Mouse (Mus musculus): ENCODE measurements around the gene Mab21l2. TPM values are rescaled to one million over a fixed set of nuclear protein-coding genes. Genes with fewer than 3 reads are reported as not detected.

Gene Mab21l2
- polyA plus RNA-seq, 1 experiment from 2014 or later, result 12.7 TPM

- Histone ChIP-seq H3K4me1 (ENCODE audit: control insufficient read depth, insufficient read depth, low read length) (no peaks in the 10 kb centered on the region; the same call in 1 of the 2 replicates), H3K27me3 (ENCODE audit: control insufficient read depth, insufficient read depth, low read length) (peaks cover 6% of the 10 kb centered on the region), H3K4me2 (peak overlapping the region; percentile 27), H3K9ac (ENCODE audit: low read depth, low read length) (0 out of 2 replicates have a peak overlapping the region, but pooled peaks have one; percentile 43), H3K27ac (ENCODE audit: low read depth, low read length) (no peak overlapping the region), H3K4me3 (ENCODE audit: low read depth, low read length) (peak overlapping the region; percentile 25), H3K36me3 (ENCODE audit: control insufficient read depth, insufficient read depth, low read length) (no peaks in the 10 kb centered on the region), H3K9me3 (replicated peaks; ENCODE audit: control insufficient read depth, low read length) (no peaks in the 10 kb centered on the region)
- 33% methylated on average over 3 of the region's 3 CpGs for WGBS (ENCODE audit: insufficient replicate concordance)
- no peak for ATAC-seq (replicated peaks; ENCODE audit: insufficient number of reproducible peaks, low FRiP score, low TSS enrichment)
Observed at GRCm38 (mm10) chr3:86544785-86545184, 3.6 kb downstream of the Mab21l2 start.

- ATAC-seq (replicated peaks; ENCODE audit: insufficient number of reproducible peaks, low FRiP score, low TSS enrichment), result no peak
- Histone ChIP-seq H3K27me3 (ENCODE audit: control insufficient read depth, insufficient read depth, low read length) (peaks cover 3% of the 10 kb centered on the region), H3K9me3 (replicated peaks; ENCODE audit: control insufficient read depth, low read length) (no peaks in the 10 kb centered on the region), H3K36me3 (ENCODE audit: control insufficient read depth, insufficient read depth, low read length) (no peaks in the 10 kb centered on the region), H3K4me2 (no peak overlapping the region), H3K4me3 (ENCODE audit: low read depth, low read length) (no peak overlapping the region), H3K4me1 (ENCODE audit: control insufficient read depth, insufficient read depth, low read length) (peaks cover 7% of the 10 kb centered on the region; the same call in 1 of the 2 replicates), H3K9ac (ENCODE audit: low read depth, low read length) (no peak overlapping the region), H3K27ac (ENCODE audit: low read depth, low read length) (no peak overlapping the region)
- 84% methylated on average over 1 of the region's 1 CpGs for WGBS (ENCODE audit: insufficient replicate concordance)
Observed at GRCm38 (mm10) chr3:86541863-86542397, 6.5 kb downstream of the Mab21l2 start.

DNA sequence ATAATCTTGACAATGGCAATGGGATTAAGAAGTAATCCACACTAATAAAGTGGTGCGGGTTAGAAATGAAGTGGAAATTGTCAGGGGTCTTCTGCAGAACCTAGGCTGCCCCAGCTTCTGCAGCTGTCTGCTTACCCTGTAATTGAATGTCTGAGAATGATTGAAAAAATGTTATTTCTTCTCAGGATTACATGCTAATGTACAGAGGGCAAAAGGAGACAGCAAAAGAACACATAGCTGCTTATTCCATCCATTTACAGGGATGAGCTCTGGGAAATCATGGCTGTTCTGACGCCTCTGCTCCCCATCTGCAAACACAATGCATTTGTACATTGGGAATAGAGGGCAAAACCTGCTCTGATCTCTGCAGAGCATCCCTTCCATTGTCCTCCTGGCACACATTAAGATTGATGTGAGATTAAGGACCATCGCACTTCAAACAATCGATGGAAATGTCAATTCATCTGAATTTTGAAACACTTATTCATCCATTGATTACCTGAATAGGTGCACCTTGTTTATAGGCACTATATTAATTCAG is 7.3 kb downstream of the Mab21l2 start:
- Histone ChIP-seq H3K4me2 (no peak overlapping the region), H3K4me3 (ENCODE audit: low read depth, low read length) (no peak overlapping the region), H3K27me3 (ENCODE audit: control insufficient read depth, insufficient read depth, low read length) (no peaks in the 10 kb centered on the region), H3K36me3 (ENCODE audit: control insufficient read depth, insufficient read depth, low read length) (no peaks in the 10 kb centered on the region), H3K4me1 (ENCODE audit: control insufficient read depth, insufficient read depth, low read length) (peaks cover 7% of the 10 kb centered on the region; the same call in 1 of the 2 replicates), H3K27ac (ENCODE audit: low read depth, low read length) (no peak overlapping the region), H3K9me3 (replicated peaks; ENCODE audit: control insufficient read depth, low read length) (no peaks in the 10 kb centered on the region), H3K9ac (ENCODE audit: low read depth, low read length) (no peak overlapping the region)
- 77% methylated on average over 4 of the region's 4 CpGs for WGBS (ENCODE audit: insufficient replicate concordance)
- no peak for ATAC-seq (replicated peaks; ENCODE audit: insufficient number of reproducible peaks, low FRiP score, low TSS enrichment)

DNA sequence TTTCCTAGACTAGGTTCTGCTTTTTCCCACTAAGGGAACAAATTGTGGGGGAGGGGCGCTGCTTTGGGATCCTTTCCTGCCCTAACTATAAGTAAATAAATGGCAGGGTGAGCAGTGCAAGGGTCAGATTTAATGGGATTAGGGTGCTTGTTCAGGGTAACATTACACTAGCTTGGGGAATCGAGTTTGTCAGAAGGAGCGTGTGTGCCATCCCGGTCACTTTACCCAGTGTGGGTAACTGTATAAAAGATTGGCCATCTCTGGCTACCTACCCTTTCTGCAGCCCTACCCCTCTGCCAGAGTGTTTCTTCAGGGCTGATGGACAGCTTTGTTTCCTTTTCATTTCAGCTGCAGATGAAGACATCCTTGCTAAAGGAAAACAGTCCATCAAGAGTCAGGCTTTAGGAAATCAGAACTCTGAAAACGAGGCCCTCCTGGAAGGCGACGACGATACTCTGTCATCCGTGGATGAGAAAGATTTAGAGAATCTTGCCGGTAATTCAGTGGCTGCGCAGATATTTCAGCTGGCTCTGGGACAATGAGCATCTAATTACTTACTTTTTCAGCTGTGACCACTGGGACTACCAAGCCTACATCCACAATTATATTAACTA is 8.8 kb downstream of the Mab21l2 start:
- ATAC-seq (replicated peaks; ENCODE audit: insufficient number of reproducible peaks, low FRiP score, low TSS enrichment), result no peak
- 54% methylated on average over 11 of the region's 11 CpGs for WGBS (ENCODE audit: insufficient replicate concordance)
- Histone ChIP-seq H3K9ac (ENCODE audit: low read depth, low read length) (no peak overlapping the region), H3K27ac (ENCODE audit: low read depth, low read length) (no peak overlapping the region), H3K9me3 (replicated peaks; ENCODE audit: control insufficient read depth, low read length) (no peaks in the 10 kb centered on the region), H3K36me3 (ENCODE audit: control insufficient read depth, insufficient read depth, low read length) (no peaks in the 10 kb centered on the region), H3K27me3 (ENCODE audit: control insufficient read depth, insufficient read depth, low read length) (no peaks in the 10 kb centered on the region), H3K4me1 (ENCODE audit: control insufficient read depth, insufficient read depth, low read length) (peaks cover 7% of the 10 kb centered on the region; the same call in 1 of the 2 replicates), H3K4me2 (no peak overlapping the region), H3K4me3 (ENCODE audit: low read depth, low read length) (no peak overlapping the region)

DNA sequence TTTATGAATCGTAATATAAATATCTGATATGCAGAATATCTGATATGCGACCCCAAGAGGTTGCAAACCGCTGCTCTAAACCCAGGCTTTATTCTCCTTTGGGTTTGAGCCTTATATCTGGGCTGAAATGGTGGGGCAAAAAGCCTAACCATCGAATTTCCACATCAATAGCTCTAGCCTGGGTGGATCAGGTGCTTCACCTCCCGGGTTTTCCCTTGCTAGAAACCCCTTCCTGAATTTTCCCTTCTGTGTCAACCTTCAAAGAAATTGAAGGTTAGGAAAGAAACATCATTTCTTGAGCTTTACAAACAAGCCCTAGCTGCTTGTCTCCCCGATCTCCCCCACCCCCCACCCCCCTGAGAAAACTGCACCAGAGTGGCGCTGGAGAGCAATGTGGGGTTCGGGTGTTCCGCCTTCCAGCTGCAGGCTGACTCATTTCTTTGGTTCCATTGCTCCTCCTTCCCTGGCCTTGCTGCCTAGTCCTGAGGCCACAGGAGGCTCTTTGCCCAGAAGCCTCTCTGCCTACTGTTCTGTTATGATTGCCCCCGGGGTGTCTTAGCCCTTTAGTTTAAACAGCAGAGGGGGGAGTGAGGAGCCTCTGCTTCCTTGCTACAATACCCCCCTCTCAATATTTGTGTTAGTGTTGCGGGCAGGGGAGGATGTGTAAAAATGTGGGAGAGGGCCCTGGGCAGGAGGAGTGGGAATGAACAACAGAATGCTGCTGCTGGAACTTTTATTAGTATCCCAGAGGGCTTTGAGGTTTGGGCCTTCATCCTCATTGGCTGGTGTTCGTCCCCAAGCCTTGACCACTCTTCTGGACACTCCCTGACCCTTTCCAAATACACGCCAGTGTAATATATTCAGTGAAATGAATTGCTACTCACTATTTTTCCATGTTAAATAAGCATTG is 9.5 kb downstream of the Mab21l2 start:
- H3K4me3 ChIP-seq (ENCODE audit: low read depth, low read length), result no peak overlapping the region
- H3K9me3 ChIP-seq (replicated peaks; ENCODE audit: control insufficient read depth, low read length), result no peaks in the 10 kb centered on the region
- peak overlapping the region; percentile 34 for H3K4me2 ChIP-seq
- ATAC-seq (replicated peaks; ENCODE audit: insufficient number of reproducible peaks, low FRiP score, low TSS enrichment), result no peak
- WGBS (ENCODE audit: insufficient replicate concordance), result 32% methylated on average over 13 of the region's 13 CpGs
- H3K27me3 ChIP-seq (ENCODE audit: control insufficient read depth, insufficient read depth, low read length), result no peaks in the 10 kb centered on the region
- H3K27ac ChIP-seq (ENCODE audit: low read depth, low read length), result no peak overlapping the region
- peaks cover 7% of the 10 kb centered on the region; the same call in 1 of the 2 replicates for H3K4me1 ChIP-seq (ENCODE audit: control insufficient read depth, insufficient read depth, low read length)
- H3K36me3 ChIP-seq (ENCODE audit: control insufficient read depth, insufficient read depth, low read length), result no peaks in the 10 kb centered on the region
- H3K9ac ChIP-seq (ENCODE audit: low read depth, low read length), result no peak overlapping the region

DNA sequence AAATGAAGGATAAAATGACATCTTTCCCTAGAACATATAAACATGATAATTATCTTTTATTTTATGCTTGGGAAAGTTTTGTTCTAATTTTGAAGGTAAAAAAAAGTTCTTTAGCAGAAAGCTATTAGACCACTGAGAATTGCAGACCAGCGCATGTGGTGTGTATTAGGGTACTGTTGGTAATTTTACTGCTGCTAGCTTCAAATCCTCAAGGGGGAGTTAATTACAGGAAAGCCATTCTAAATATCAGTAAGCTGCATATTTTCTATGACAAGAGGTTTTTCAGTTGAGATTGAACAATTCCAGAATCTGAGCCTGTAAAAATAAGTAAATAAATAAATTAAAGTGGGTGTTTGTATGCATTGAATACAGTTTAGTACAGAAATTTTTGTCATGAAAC is 11.7 kb downstream of the Mab21l2 start:
- H3K27ac ChIP-seq (ENCODE audit: low read depth, low read length), result no peak overlapping the region
- H3K4me1 ChIP-seq (ENCODE audit: control insufficient read depth, insufficient read depth, low read length), result peaks cover 7% of the 10 kb centered on the region; the same call in 1 of the 2 replicates
- H3K4me2 ChIP-seq, result no peak overlapping the region
- no peaks in the 10 kb centered on the region for H3K9me3 ChIP-seq (replicated peaks; ENCODE audit: control insufficient read depth, low read length)
- no peak overlapping the region for H3K4me3 ChIP-seq (ENCODE audit: low read depth, low read length)
- H3K36me3 ChIP-seq (ENCODE audit: control insufficient read depth, insufficient read depth, low read length), result no peaks in the 10 kb centered on the region
- no peaks in the 10 kb centered on the region for H3K27me3 ChIP-seq (ENCODE audit: control insufficient read depth, insufficient read depth, low read length)
- WGBS (ENCODE audit: insufficient replicate concordance), result 81% methylated on average over 1 of the region's 1 CpGs
- H3K9ac ChIP-seq (ENCODE audit: low read depth, low read length), result no peak overlapping the region
- no peak for ATAC-seq (replicated peaks; ENCODE audit: insufficient number of reproducible peaks, low FRiP score, low TSS enrichment)

GRCm38 (mm10) chr3:86531531-86532269 is 16.7 kb downstream of the Mab21l2 start:
- H3K9me3 ChIP-seq (replicated peaks; ENCODE audit: control insufficient read depth, low read length), result no peaks in the 10 kb centered on the region
- H3K27ac ChIP-seq (ENCODE audit: low read depth, low read length), result no peak overlapping the region
- H3K27me3 ChIP-seq (ENCODE audit: control insufficient read depth, insufficient read depth, low read length), result no peaks in the 10 kb centered on the region
- 55% methylated on average over 16 of the region's 16 CpGs for WGBS (ENCODE audit: insufficient replicate concordance)
- H3K4me3 ChIP-seq (ENCODE audit: low read depth, low read length), result no peak overlapping the region
- ATAC-seq (replicated peaks; ENCODE audit: insufficient number of reproducible peaks, low FRiP score, low TSS enrichment), result no peak
- H3K9ac ChIP-seq (ENCODE audit: low read depth, low read length), result no peak overlapping the region
- H3K36me3 ChIP-seq (ENCODE audit: control insufficient read depth, insufficient read depth, low read length), result no peaks in the 10 kb centered on the region
- H3K4me1 ChIP-seq (ENCODE audit: control insufficient read depth, insufficient read depth, low read length), result no peaks in the 10 kb centered on the region
- no peak overlapping the region for H3K4me2 ChIP-seq

DNA sequence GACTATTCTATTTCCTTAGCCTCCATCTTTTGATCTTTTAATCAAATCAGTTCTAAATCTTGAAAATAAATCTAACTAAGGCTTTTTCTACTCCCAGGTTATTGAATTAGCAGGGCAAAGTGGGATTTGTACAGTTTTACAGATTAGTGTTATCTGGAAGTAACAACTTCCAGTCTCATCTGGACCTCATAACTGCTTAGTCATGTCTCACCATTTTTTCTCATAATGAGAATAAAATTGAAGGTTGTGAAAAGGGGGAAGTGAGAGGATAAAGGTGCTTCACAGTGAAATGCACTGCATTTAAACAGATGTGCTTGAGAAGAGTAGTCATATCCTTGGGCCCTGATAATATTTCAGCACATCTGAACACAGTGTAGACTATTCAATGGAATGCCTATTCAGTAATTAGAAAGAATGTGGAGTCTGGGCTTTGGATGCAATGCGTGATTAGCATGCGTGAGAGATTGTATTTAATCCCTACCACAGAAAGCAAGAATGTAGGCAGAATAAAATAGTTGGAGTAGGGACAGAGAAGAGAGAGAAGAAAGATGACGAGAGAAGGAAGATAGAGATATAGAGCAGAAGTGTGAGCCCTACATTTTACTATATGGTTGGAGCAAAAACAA is 25.4 kb downstream of the Mab21l2 start:
- Histone ChIP-seq H3K4me1 (ENCODE audit: control insufficient read depth, insufficient read depth, low read length) (no peaks in the 10 kb centered on the region), H3K4me3 (ENCODE audit: low read depth, low read length) (no peak overlapping the region), H3K9ac (ENCODE audit: low read depth, low read length) (no peak overlapping the region), H3K27ac (ENCODE audit: low read depth, low read length) (no peak overlapping the region), H3K9me3 (replicated peaks; ENCODE audit: control insufficient read depth, low read length) (no peaks in the 10 kb centered on the region), H3K36me3 (ENCODE audit: control insufficient read depth, insufficient read depth, low read length) (no peaks in the 10 kb centered on the region), H3K27me3 (ENCODE audit: control insufficient read depth, insufficient read depth, low read length) (no peaks in the 10 kb centered on the region), H3K4me2 (no peak overlapping the region)
- 73% methylated on average over 3 of the region's 3 CpGs for WGBS (ENCODE audit: insufficient replicate concordance)
- no peak for ATAC-seq (replicated peaks; ENCODE audit: insufficient number of reproducible peaks, low FRiP score, low TSS enrichment)
